Mouse (Mus musculus): ENCODE results near the gene Rnf207. TPM values are rescaled to one million over a fixed set of nuclear protein-coding genes. Genes with fewer than 3 reads are reported as not detected.

Gene Rnf207
- total RNA-seq, 1 experiment from 2014 or later, result 0.35 TPM

- no peak for ATAC-seq (replicated peaks in 1 of 2; ENCODE audit: insufficient read depth in 1 of 2, low FRiP score in 2 of 2, low TSS enrichment in 1 of 2, low read depth in 1 of 2, poor library complexity in 2 of 2, severe bottlenecking in 2 of 2)
Measured at GRCm38 (mm10) chr4:152266236-152266895, 52.4 kb downstream of the Rnf207 start.

GRCm38 (mm10) chr4:152265791-152266190, 53.0 kb downstream of the Rnf207 start:
- ATAC-seq (replicated peaks in 1 of 2; ENCODE audit: insufficient read depth in 1 of 2, low FRiP score in 2 of 2, low TSS enrichment in 1 of 2, low read depth in 1 of 2, poor library complexity in 2 of 2, severe bottlenecking in 2 of 2), result no peak

GRCm38 (mm10) chr4:152264867-152265568, 53.8 kb downstream of the Rnf207 start:
- ATAC-seq (replicated peaks in 1 of 2; ENCODE audit: insufficient read depth in 1 of 2, low FRiP score in 2 of 2, low TSS enrichment in 1 of 2, low read depth in 1 of 2, poor library complexity in 2 of 2, severe bottlenecking in 2 of 2), result no peak

GRCm38 (mm10) chr4:152264177-152264530, 54.6 kb downstream of the Rnf207 start:
- no peak for ATAC-seq (replicated peaks in 1 of 2; ENCODE audit: insufficient read depth in 1 of 2, low FRiP score in 2 of 2, low TSS enrichment in 1 of 2, low read depth in 1 of 2, poor library complexity in 2 of 2, severe bottlenecking in 2 of 2)

- ATAC-seq (replicated peaks in 1 of 2; ENCODE audit: insufficient read depth in 1 of 2, low FRiP score in 2 of 2, low TSS enrichment in 1 of 2, low read depth in 1 of 2, poor library complexity in 2 of 2, severe bottlenecking in 2 of 2), result no peak
Measured at GRCm38 (mm10) chr4:152263512-152264176, 55.1 kb downstream of the Rnf207 start.

- ATAC-seq (replicated peaks in 1 of 2; ENCODE audit: insufficient read depth in 1 of 2, low FRiP score in 2 of 2, low TSS enrichment in 1 of 2, low read depth in 1 of 2, poor library complexity in 2 of 2, severe bottlenecking in 2 of 2), result no peak
Measured at GRCm38 (mm10) chr4:152263089-152263488, 55.7 kb downstream of the Rnf207 start.

GRCm38 (mm10) chr4:152262187-152262586, 56.6 kb downstream of the Rnf207 start:
- no peak for ATAC-seq (replicated peaks in 1 of 2; ENCODE audit: insufficient read depth in 1 of 2, low FRiP score in 2 of 2, low TSS enrichment in 1 of 2, low read depth in 1 of 2, poor library complexity in 2 of 2, severe bottlenecking in 2 of 2)

GRCm38 (mm10) chr4:152260451-152260850, 58.3 kb downstream of the Rnf207 start:
- ATAC-seq (replicated peaks in 1 of 2; ENCODE audit: insufficient read depth in 1 of 2, low FRiP score in 2 of 2, low TSS enrichment in 1 of 2, low read depth in 1 of 2, poor library complexity in 2 of 2, severe bottlenecking in 2 of 2), result no peak

GRCm38 (mm10) chr4:152257070-152257469, 61.7 kb downstream of the Rnf207 start:
- ATAC-seq (replicated peaks in 1 of 2; ENCODE audit: insufficient read depth in 1 of 2, low FRiP score in 2 of 2, low TSS enrichment in 1 of 2, low read depth in 1 of 2, poor library complexity in 2 of 2, severe bottlenecking in 2 of 2), result no peak; a peak in 1 of 4 replicates

Other genes starting within 250 kb of the Rnf207 start
- 3.8 and 3.9 TPM in 2 replicates for gene Plekhg5, start 246.5 kb downstream of the Rnf207 start, total RNA-seq (2017)
- 0.69 and 1.1 TPM in 2 replicates for gene Tnfrsf25, start 203.1 kb downstream of the Rnf207 start, total RNA-seq (2017)
- 0.89 and 1.6 TPM in 2 replicates for gene Espn, start 166.6 kb downstream of the Rnf207 start, total RNA-seq (2017)
- not detected in 2 replicates for gene Hes2, start 160.1 kb downstream of the Rnf207 start, total RNA-seq (2017)
- 66.4 and 72.7 TPM in 2 replicates for gene Acot7, start 140.9 kb downstream of the Rnf207 start, total RNA-seq (2017)
- gene Gpr153, start 44.8 kb downstream of the Rnf207 start, total RNA-seq (2017), result not detected in 2 replicates
- not detected in 2 replicates for gene Hes3, start 27.3 kb downstream of the Rnf207 start, total RNA-seq (2017)
- 16.8 and 19.4 TPM in 2 replicates for gene Icmt, start 21.8 kb downstream of the Rnf207 start, total RNA-seq (2017)
- 2,451 and 4,877 TPM in 2 replicates for gene Rpl22, start 6.7 kb upstream of the Rnf207 start, total RNA-seq (2017)
- 0.20 TPM in 1 of 2 replicates, not detected in the other for gene Chd5, start 19.7 kb upstream of the Rnf207 start, total RNA-seq (2017)
- gene Nphp4, start 157.7 kb upstream of the Rnf207 start, total RNA-seq (2017), result 0.35 and 2.5 TPM in 2 replicates
- gene Kcnab2, start 158.9 kb upstream of the Rnf207 start, total RNA-seq (2017), result 66.7 and 67.8 TPM in 2 replicates